Mouse (Mus musculus): ENCODE measurements around the gene Lat.

Gene Lat

GRCm38 (mm10) chr7:126367636-126368035, 1.7 kb downstream of the Lat start:
- DNase-seq (ENCODE audit: low spot score): no peak

DNA sequence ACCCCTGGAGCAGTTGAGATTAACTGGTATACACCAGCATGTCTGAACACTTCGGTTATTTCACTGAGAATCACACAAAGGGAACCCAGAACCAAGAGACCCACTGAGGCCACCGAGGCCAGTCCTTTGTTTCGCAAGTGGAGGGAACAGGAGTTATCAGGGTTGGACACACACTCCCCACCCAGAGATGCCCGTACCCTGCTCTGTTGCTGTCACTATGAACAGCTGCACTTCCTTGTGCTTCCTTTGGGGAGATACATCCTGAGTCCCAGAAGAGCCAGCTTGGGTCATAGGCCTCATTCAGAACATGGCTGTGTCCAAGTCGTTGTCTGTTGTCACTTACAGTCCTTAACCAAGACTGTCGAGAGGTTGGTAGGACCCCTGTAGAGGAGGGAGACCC, 6.3 kb downstream of the Lat start:
- DNase-seq (ENCODE audit: low spot score): no peak

- DNase-seq (ENCODE audit: low spot score): no peak
Observed at GRCm38 (mm10) chr7:126359049-126359448, 10.3 kb downstream of the Lat start.

DNA sequence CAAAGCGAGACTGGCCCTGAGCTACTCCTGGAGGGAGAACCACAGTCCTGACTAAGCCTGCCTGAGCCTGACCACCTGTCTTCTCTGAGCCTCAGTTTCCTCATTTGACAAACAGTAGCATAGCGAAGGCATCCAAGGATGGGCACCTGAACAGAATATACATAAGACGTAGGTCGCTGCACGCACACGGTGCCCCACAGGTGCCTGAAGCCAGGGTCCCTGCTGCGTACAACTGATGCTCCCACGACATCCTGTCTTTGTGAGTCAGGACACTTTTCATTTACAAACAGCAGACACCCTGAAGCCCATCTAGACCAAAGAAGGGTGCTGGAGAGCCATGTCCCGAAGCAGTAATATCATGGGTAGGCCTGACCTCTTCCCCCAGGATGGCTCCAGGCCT, 11.0 kb downstream of the Lat start:
- no peak for DNase-seq (ENCODE audit: low spot score)

GRCm38 (mm10) chr7:126357838-126358237, 11.5 kb downstream of the Lat start:
- DNase-seq (ENCODE audit: low spot score): no peak

GRCm38 (mm10) chr7:126356793-126357591, 12.4 kb downstream of the Lat start:
- no peak for DNase-seq (ENCODE audit: low spot score)

DNA sequence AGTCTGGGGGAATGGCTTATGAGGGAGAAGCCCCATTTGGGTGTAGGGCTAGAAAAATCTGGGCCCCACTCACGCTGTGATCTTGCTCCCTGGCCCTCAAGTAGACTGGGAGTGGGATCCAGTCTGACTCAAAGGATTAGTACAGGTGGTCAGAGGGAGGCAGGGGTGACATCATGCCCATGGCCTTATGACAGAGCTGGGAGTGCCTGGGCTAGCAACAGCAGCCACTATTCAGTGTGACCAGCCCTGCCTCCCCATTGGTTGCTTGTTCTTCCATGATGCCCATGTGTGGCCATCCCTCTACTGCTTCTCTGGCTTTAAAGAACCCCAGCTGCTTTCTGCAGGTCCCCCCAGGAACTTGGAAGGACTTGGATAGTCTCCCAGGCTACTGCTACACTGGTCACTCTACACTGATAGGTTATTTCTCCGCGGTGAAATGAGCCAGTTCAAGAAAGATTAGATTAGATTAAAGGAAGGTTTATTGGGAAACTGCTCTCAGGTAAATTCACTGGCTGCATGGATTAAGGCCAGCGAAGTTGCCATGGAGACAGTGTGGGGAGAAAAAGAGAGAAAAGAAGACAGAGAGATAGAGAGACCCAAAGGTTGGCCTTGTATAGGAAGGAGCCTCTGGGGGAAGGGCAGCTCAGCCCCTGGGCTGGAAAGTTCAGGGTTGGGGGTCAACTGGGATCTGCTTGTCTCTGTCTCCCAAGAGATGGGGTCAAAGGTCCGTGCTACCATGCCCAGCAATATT, 13.3 kb downstream of the Lat start:
- DNase-seq (ENCODE audit: low spot score): no peak

DNA sequence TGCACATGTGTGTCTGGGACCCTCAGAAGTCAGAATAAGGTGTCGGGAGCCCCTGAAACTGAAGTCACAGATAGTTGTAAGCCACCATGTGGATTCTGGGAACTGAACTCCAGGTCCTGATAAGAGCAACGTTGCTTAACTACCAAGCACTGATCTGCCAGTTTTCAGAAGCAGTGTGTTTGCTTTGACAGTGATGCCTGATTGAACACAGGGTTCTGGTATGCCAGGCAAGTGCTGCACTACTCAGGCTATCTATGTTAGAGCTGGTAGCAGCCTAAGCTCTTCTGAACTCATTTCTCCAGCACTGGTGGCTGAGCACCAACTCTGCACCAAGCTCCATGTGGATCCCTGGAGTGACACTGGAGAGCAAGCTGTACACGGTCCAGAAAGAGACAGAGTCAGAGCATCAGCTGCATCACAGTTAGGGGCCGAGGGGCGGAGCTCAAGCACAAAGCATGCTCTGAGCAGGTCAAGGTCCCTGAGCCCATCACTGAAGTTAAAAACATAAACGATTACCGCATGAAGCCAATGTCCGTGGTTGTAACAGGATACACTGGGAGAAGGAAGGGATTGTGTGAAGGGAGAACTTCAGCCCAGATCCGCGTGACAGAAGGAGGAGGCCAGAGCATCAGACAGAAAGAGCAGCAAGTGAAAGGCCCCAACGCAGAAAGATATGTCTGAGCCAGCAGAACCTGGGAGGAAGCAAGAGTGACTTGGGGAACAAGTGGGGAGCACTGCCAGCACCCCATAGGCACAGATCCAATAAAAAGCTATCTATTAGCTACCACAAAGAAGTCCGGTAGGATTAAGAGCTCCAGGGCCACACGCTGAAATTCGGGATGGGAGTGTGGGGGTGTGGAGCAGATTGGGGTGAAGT, 14.4 kb downstream of the Lat start:
- DNase-seq (ENCODE audit: low spot score): no peak

DNA sequence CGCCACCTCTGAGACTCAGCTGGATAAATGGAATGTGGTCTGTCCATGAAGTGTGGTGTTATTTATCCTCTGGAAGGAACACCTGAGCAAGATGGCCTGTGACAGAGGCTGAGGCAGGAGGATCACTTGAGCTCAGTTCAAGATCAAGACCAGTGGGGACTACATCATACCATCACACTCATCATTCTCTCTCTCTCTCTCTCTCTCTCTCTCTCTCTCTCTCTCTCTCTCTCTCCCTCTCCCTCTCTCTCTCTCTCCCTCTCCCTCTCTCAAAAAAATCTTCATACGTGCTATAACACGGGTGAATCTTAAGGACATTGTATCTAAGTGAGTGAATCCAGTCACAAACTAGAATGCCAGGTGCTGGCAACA, 15.4 kb downstream of the Lat start:
- DNase-seq (ENCODE audit: low spot score): no peak

- DNase-seq (ENCODE audit: low spot score): no peak
Observed at GRCm38 (mm10) chr7:126353251-126353993, 15.9 kb downstream of the Lat start.

GRCm38 (mm10) chr7:126351419-126351951, 17.9 kb downstream of the Lat start:
- DNase-seq (ENCODE audit: low spot score): no peak

GRCm38 (mm10) chr7:126350748-126351418, 18.5 kb downstream of the Lat start:
- no peak for DNase-seq (ENCODE audit: low spot score)

DNA sequence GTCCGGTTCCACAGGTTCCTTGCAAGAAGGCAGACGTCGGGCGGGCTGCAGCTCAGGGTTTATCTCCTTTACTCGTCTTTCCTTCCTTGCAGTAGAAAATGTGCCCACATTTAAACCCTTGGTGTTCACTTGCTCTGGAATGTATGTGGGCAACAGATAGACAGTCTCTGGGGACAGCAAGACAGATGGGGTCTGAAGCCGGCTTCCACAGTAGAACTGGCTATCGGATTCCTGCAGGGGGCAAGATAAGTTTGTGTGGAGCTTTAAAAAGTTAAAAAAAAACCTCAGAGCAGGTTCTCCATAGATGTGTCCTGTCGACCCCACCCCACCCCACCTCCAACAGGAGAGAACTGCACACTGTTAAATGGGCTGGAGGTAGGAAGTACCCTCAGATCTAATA, 21.1 kb downstream of the Lat start:
- no peak for DNase-seq (ENCODE audit: low spot score)

GRCm38 (mm10) chr7:126347098-126347497, 22.3 kb downstream of the Lat start:
- no peak for DNase-seq (ENCODE audit: low spot score)

- DNase-seq (ENCODE audit: low spot score): no peak
Observed at GRCm38 (mm10) chr7:126345969-126346368, 23.4 kb downstream of the Lat start.

DNA sequence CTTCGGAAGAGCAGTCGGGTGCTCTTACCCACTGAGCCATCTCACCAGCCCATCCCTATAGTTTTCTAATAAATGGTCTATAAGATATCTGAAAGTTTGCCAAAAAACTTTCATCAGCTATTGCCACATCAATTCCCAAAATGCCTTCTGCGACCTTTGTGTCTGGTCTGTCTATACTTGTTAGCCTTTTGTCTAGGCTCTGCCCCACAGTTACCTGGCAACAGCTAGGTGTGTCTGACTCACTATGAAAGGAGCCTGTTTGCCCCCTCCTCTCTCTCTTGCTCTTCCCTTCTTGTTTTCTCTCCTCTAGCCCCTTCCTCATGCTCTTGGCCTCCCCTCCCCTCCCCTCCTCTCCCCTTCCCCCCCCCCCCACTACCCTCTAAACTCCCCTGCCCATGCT, 23.8 kb downstream of the Lat start:
- no peak for DNase-seq (ENCODE audit: low spot score)

GRCm38 (mm10) chr7:126340896-126341295, 28.5 kb downstream of the Lat start:
- DNase-seq (ENCODE audit: low spot score): no peak

DNA sequence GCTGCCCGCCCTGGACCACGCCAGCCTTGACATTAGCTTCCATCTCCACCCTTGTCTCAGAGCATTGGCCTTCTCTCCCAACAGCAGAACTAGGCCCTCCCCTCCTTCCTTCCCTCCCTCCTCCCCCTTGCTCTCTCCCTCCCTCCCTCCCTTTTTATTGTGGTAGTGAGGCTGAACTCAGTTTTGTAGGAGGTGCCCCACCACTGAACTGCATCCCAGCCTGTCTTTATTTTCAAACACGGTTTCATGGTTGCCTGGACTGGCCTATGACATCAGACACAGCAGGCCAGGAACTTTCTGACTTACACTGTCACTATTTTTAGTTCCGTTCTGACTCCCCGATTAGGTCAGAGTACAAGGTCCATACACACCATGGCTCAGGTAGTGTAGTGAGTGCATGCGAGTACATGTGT, 29.2 kb downstream of the Lat start:
- no peak for DNase-seq (ENCODE audit: low spot score)

GRCm38 (mm10) chr7:126339521-126339971, 29.8 kb downstream of the Lat start:
- no peak for DNase-seq (ENCODE audit: low spot score)

GRCm38 (mm10) chr7:126338906-126339305, 30.5 kb downstream of the Lat start:
- no peak for DNase-seq (ENCODE audit: low spot score)

- DNase-seq (ENCODE audit: low spot score): no peak
Observed at GRCm38 (mm10) chr7:126335556-126335955, 33.8 kb downstream of the Lat start.

Data from ovary, postnatal 14 days (tissue).